Mouse (Mus musculus): ENCODE results near the gene Mcpt1. TPM values are rescaled to one million over a fixed set of nuclear protein-coding genes. Genes with fewer than 3 reads are reported as not detected.
"Not testable (repeated sequence)": the region's sequence is repeated elsewhere in the genome, so short reads cannot be mapped to it uniquely, and the experiment has no call there.

Gene Mcpt1
- not detected for total RNA-seq (2021)
- long read RNA-seq: 0 reads

DNA sequence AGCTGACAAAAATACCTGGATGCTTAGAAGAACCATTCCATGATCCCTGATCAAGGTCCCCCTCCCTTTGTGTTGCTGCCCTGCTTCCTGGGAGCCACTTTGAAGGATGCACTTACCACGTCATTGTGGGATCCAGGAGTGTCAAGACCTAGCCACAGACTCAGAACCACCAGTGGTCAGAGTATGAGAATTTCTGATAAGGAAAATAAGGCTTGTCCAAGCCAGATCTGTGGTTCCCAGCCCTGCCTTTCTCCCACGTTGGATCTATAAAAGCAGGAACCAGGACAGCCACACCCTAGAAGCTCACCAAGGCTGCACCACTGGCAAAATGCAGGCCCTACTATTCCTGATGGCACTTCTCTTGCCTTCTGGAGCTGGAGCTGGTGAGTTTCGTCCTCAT is at the start of gene Mcpt1:
Gene Mcpt1, plus strand, starts transcription at position 301 of the 400 bp plus-strand sequence.
- DNase-seq (ENCODE audit: low spot score in 2 of 2): not testable (repeated sequence)

DNA sequence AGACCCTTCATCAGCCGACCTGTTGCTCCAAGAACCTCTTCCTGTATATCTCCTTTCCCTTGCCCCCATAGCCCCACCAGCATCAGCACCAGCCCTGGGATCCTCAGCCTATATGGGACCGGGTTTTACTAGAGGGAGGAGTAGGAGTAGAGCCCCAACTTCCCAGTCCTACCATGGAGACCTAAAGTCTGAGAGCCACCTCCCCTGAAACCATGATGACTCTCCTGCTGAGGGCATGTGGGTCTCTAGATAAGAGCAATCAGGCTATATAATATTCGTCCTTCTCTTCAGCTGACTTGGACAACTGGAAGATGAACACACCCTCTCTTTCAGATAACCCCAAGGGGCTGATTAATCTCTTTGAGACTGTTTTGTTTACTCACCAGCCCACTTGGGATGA is 30.3 kb upstream of the Mcpt1 start:
- not testable (repeated sequence) for DNase-seq (ENCODE audit: low spot score in 2 of 2)

DNA sequence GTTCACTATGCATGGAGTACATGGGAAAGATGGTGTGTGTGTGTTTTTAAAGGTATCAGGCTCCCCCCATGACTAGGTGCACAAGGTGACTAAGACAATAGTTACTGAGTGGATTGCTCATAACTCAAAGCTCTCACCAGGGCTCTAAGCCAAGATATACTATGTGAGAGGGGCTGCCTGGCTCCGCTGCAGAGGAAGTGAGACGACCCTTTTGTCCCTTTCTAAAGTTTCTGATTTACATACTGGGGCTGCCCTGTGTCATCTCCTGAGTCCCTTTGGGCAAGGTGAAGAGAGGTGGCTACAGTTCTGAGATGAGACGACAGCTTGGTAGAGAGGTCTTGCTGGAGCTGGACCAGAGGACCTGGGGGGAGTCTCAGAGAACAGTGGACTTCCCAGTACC is 4.6 kb upstream of the Mcpt1 start:
- no peak for DNase-seq (ENCODE audit: low spot score in 2 of 2)

DNA sequence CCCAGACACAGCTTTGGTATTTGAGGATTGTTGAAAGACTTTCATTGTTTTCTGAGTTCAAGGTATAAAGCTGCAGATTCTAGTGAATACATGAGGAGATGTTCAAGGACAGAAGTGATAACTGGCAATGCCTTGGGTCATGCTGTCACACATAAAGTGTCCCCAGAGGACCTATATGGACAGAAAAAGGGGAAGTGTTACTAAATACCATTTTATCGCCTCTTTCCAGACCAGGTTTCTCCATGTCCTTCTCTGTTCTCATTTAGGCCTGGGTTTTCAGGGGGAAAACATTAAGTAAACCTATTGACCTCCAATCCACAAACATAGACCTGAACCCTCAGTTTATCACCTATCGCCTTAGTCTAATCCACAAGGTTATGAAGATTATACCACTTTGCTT is 3.8 kb upstream of the Mcpt1 start:
- DNase-seq (ENCODE audit: low spot score in 2 of 2): no peak

DNA sequence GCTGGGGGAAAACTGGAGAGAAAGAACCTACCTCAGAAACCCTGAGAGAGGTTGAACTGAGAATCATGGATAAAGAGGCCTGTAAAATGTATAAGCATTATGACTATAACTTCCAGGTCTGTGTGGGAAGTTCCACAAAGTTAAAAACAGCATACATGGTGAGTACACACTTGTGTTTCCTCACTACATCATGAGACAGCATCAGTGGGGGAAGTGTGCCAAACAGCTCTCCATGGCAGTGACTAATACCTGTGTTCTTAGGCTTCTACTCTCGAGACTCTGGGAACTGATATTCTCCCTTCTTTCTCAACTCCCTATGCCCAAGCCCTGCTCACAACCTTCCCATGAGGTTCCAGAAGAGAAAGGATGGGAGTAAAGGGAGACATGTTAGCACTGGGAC is 1.7 kb downstream of the Mcpt1 start:
- DNase-seq (ENCODE audit: low spot score in 2 of 2): no peak

DNA sequence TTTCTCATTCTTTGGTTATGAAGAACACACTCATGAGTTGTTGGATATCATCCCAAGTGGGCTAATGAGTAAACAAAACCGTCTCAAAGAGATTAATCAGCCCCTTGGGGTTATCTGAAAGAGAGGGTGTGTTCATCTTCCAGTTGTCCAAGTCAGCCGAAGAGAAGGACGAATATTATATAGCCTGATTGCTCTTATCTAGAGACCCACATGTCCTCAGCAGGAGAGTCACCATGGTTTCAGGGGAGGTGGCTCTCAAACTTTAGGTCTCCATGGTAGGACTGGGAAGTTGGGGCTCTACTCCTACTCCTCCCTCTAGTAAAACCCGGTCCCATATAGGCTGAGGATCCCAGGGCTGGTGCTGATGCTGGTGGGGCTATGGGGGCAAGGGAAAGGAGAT is 3.5 kb downstream of the Mcpt1 start:
- DNase-seq (ENCODE audit: low spot score in 2 of 2): not testable (repeated sequence)

DNA sequence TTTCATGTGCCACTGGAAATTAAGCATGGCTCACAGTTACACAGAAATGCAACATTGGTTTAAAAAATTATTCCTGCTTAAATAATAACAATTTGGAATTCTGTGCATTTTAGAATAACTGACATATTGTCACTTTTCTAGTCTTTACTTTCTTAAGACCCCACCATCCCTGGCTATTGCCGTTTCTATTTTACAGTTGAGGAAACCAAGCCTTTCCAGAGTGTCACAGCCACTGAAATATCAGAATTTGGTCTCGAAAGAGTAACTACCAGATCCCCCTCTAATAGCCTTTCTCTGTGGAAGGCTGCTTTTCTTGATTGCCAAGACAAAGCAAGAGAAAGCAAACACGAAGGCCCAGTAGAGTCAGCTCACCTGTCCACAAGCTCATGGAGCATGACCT is 12.6 kb downstream of the Mcpt1 start, which contains the start of gene Mcpt9:
Gene Mcpt9, minus strand, starts transcription at position 101 of the 400 bp plus-strand sequence.
- DNase-seq (ENCODE audit: low spot score in 2 of 2): not testable (repeated sequence)

DNA sequence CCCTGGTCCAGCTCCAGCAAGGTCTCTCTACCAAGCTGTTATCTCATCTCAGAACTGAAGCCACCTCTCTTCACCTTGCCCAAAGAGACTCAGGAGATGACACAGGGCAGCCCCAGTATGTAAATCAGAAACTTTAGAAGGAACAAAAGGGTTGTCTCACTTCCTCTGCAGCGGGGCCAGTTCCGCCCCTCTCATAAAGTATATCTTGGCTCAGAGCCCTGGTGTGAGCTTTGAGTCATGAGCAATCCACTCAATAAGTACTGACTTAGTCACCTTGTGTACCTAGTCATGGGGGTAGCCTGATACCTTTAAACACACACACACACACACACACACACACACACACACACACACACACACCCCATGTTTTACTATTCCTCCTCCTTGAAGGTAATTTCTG is 16.7 kb downstream of the Mcpt1 start:
- no peak for DNase-seq (ENCODE audit: low spot score in 2 of 2)

DNA sequence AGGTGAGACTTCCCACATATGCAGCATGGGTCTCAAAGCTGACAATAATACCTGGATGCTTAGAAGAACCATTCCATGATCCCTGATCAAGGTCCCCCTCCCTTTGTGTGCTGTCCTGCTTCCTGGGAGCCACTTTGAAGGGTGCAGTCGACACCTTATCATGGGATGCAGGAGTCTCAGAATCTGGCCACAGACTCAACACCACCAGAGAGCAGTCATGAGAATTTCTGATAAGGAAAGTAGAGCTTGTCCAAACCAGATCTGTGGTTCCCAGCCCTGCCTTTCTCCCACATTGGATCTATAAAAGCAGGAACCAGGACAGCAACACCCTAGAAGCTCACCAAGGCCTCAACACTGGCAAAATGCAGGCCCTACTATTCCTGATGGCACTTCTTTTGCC is 24.0 kb downstream of the Mcpt1 start, which contains the start of gene Mcpt2:
Gene Mcpt2, plus strand, starts transcription at position 250 of the 400 bp plus-strand sequence.
- not testable (repeated sequence) for DNase-seq (ENCODE audit: low spot score in 2 of 2)

DNA sequence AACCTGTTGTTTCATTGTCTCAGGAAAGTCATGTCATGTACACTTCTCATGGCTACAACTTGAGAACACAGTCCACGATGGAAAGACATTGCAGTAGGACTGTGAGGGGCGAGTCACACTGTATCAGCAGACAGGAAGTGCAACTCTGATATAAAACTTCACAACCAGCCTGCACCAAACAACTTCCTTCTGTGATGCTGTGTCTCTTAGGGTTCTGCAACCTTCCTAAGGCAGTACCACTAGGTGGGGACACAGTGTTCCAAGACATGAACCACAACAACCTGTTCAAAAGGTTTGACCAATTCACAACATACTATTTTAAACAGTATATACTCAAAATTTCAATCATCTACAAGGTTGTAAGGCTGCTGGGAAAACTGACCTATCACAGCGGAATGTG is 37.6 kb downstream of the Mcpt1 start:
- no peak for DNase-seq (ENCODE audit: low spot score in 2 of 2)

DNA sequence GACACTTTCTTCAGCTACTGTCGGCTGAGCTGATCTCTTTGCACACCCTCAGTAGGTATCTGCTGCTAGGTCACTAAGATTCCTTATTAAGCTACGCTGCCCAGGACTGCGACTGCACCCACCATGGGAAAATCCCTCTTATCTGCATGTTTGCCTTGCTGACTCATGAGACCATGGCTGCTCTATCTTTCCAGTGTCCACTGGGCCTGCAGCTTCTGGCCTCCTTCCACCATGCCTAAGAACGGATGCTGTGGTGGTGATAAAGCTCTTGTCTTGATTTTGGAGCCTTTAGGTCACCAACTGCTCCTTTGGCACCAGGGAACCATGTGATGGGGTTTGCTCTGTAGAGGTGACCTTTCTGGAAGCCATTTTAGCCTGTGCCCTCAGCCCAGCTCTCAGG is 40.0 kb downstream of the Mcpt1 start:
- DNase-seq (ENCODE audit: low spot score in 2 of 2): no peak

DNA sequence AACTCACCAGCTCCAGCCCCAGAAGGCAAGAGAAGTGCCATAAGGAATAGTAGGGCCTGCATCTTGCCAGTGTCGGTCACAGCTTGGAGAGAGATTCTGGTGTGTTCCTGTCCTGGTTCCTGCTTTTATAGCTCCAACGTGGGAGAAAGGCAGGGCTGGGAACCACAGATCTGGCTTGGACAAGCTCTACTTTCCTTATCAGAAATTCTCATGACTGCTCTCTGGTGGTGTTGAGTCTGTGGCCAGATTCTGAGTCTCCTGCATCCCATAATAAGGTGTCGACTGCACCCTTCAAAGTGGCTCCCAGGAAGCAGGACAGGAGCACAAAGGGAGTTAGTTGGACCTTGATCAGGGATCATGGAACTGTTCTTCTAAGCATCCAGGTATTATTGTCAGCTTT is 44.4 kb downstream of the Mcpt1 start, which contains the start of gene Mcpt4:
Gene Mcpt4, minus strand, starts transcription at position 101 of the 400 bp plus-strand sequence.
- DNase-seq (ENCODE audit: low spot score in 2 of 2): not testable (repeated sequence)

Other genes starting within 250 kb of the Mcpt1 start
- gene Adcy4, start 233.9 kb upstream of the Mcpt1 start, total RNA-seq (2021): 1 to 10 TPM; 6.7 to 9.0 TPM
- gene Ripk3, start 229.1 kb upstream of the Mcpt1 start, total RNA-seq (2021): 1 to 10 TPM in 1 of 2 experiments, under 1 TPM in 1; 0.78 to 2.2 TPM
- 1 to 10 TPM; 3.9 to 5.8 TPM for gene Nfatc4, start 194.8 kb upstream of the Mcpt1 start, total RNA-seq (2021)
- 10 to 100 TPM; 17.0 to 17.3 TPM for gene Nynrin, start 164.0 kb upstream of the Mcpt1 start, total RNA-seq (2021)
- 1 to 10 TPM in 1 of 2 experiments, under 1 TPM in 1; 0.62 to 1.0 TPM for gene Cbln3, start 133.6 kb upstream of the Mcpt1 start, total RNA-seq (2021)
- 10 to 100 TPM; 11.8 to 13.4 TPM for gene Khnyn, start 133.0 kb upstream of the Mcpt1 start, total RNA-seq (2021)
- 10 to 100 TPM; 80.5 to 87.8 TPM for gene Sdr39u1, start 117.7 kb upstream of the Mcpt1 start, total RNA-seq (2021)
- under 1 TPM in 1 of 2 experiments, not detected in 1; 0.34 TPM for gene Cma1, start 73.3 kb upstream of the Mcpt1 start, total RNA-seq (2021)
- gene Cma2, start 67.0 kb upstream of the Mcpt1 start, total RNA-seq (2021): not detected
- gene Mcpt9, start 12.5 kb downstream of the Mcpt1 start, total RNA-seq (2021): not detected
- not detected for gene Mcpt2, start 24.1 kb downstream of the Mcpt1 start, total RNA-seq (2021)
- gene Mcpt4, start 44.3 kb downstream of the Mcpt1 start, total RNA-seq (2021): not detected
- gene Mcpt8, start 67.3 kb downstream of the Mcpt1 start, total RNA-seq (2021): not detected
- not detected for gene Ctsg, start 84.6 kb downstream of the Mcpt1 start, total RNA-seq (2021)
- not detected for gene Gzme, start 102.7 kb downstream of the Mcpt1 start, total RNA-seq (2021)
- gene Gzmd, start 114.6 kb downstream of the Mcpt1 start, total RNA-seq (2021): not detected
- gene Gzmg, start 141.6 kb downstream of the Mcpt1 start, total RNA-seq (2021): not detected
- not detected for gene Gzmn, start 156.6 kb downstream of the Mcpt1 start, total RNA-seq (2021)
- not detected for gene Gzmf, start 193.4 kb downstream of the Mcpt1 start, total RNA-seq (2021)
- not detected for gene Gzmc, start 216.7 kb downstream of the Mcpt1 start, total RNA-seq (2021)
- gene Gzmb, start 244.3 kb downstream of the Mcpt1 start, total RNA-seq (2021): not detected

Measured in layer of hippocampus, postnatal 10 days (tissue).